Mouse (Mus musculus) heart, adult 2 months (tissue): ENCODE measurements at regions not wholly inside any gene's neighbourhood (a gene's known extent, or its start where the extent isn't known, plus 50 kb on each side); places are given as distances from the start of the nearest gene placed in this dataset.

ENCODE experiments used
- DNase-seq, 2 experiments: peaks; one replicate each; pipeline ENCODE4 v3.0.0; 2021
- H3K27ac ChIP-seq: fragments of 200-600 bp; 2 replicates; pipeline ENCODE4 v1.8.1; 2022
- H3K27me3 ChIP-seq: fragments of 200-500 bp; 2 replicates; pipeline ENCODE4 v1.6.1; 2012; ENCODE audit warnings: mild to moderate bottlenecking, low read length, inconsistent platforms, mixed read lengths; ENCODE audit not compliant: control insufficient read depth, insufficient read depth
- H3K36me3 ChIP-seq: fragments of 200-500 bp; 2 replicates; pipeline ENCODE4 v1.6.1; 2012; ENCODE audit warnings: low read length, inconsistent platforms; ENCODE audit not compliant: control insufficient read depth, insufficient read depth
- H3K4me1 ChIP-seq: fragments of 200-500 bp; 2 replicates; pipeline ENCODE4 v1.6.1; 2011; ENCODE audit warnings: low read length; ENCODE audit not compliant: control insufficient read depth, insufficient read depth
- H3K4me3 ChIP-seq: fragments of 200-600 bp; 2 replicates; pipeline ENCODE4 v1.8.1; 2022
- H3K79me2 ChIP-seq: fragments of 200-500 bp; replicated peaks from 2 replicates; pipeline ENCODE4 v1.6.1; 2012; ENCODE audit warnings: mild to moderate bottlenecking, inconsistent platforms, low read length, moderate library complexity, mixed read lengths; ENCODE audit not compliant: control insufficient read depth, insufficient read depth
- H3K9ac ChIP-seq: fragments of 200-500 bp; 2 replicates; pipeline ENCODE4 v1.6.1; 2012; ENCODE audit warnings: low read depth, mild to moderate bottlenecking, control low read depth, inconsistent platforms, low read length, mixed read lengths
- CTCF ChIP-seq: fragments of 200-600 bp; IDR thresholded peaks from 2 replicates; pipeline ENCODE4 v1.8.1; 2022; ENCODE audit warnings: antibody characterized with exemption, mild to moderate bottlenecking, moderate library complexity
- EP300 ChIP-seq: fragments of 200-500 bp; IDR thresholded peaks from 2 replicates; pipeline ENCODE4 v1.6.1; 2011; ENCODE audit warnings: low read depth, low read length, control low read depth; ENCODE audit not compliant: insufficient read depth
- POLR2A ChIP-seq: fragments of 200-500 bp; IDR thresholded peaks from 2 replicates; pipeline ENCODE4 v1.6.1; 2011; ENCODE audit warnings: mild to moderate bottlenecking, low read depth, low read length, control low read depth; ENCODE audit not compliant: insufficient read depth
- WGBS: fragments of 180-500 bp; shearing (Covaris S2); methylation state at CpG from one replicate; pipeline ENCODE4 v1.1.7; 2018; 5-methylcytosine and 5-hydroxymethylcytosine counted together
- intact Hi-C: fragments of 180-260 bp; cut with DNase I; formaldehyde crosslinking; loops from one replicate; pipeline ENCODE4 v1.15.1; 2025

DNA sequence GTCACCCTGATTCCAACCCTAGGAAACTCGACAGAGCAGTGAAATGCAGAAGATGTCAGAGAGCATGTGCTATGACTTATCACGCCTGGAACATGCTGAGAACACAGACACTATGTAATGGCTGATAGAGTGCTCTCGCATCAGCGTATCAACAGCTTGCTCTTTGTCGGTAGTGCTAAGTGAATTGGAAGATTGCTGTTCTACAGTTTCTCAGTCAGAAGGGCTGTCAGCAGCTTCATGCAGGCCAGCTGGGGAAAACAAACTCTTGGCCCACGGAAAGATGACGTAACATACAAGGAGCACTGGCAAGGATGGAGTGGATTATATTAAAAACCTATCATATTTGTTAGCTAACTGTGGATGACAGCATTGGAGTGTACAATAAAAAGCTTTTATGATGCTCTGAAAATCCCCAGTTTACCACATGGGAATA, 624.6 kb upstream of the Fam241a start:
- intact Hi-C loops, result no loop called here

GRCm38 (mm10) chr3:128519913-128520316, 623.8 kb upstream of the Fam241a start:
- no peak overlapping the region for H3K9ac ChIP-seq
- no peaks in the 10 kb centered on the region; the same call in 1 of the 2 replicates for H3K4me1 ChIP-seq
- no peaks in the 10 kb centered on the region for H3K36me3 ChIP-seq
- intact Hi-C loops, result no loop called here
- no peaks in the 10 kb centered on the region for H3K27me3 ChIP-seq
- TF ChIP-seq EP300, result no peak
- TF ChIP-seq POLR2A, result no peak
- no peak overlapping the region for H3K4me3 ChIP-seq
- peak; percentile 3 to 22 for DNase-seq
- H3K79me2 ChIP-seq, result no peaks in the 10 kb centered on the region
- 35% methylated on average over 6 of the region's 6 CpGs for WGBS
- H3K27ac ChIP-seq, result no peak overlapping the region

More for the DNA sequence above, 624.6 kb upstream of the Fam241a start:
- H3K79me2 ChIP-seq, result no peaks in the 10 kb centered on the region
- H3K9ac ChIP-seq, result no peak overlapping the region
- no peak overlapping the region for H3K27ac ChIP-seq
- TF ChIP-seq POLR2A (no peak), EP300 (0 out of 2 replicates have a peak, but pooled peaks have one; percentile 25)
- H3K27me3 ChIP-seq, result no peaks in the 10 kb centered on the region
- no peaks in the 10 kb centered on the region; the same call in 1 of the 2 replicates for H3K4me1 ChIP-seq
- no peaks in the 10 kb centered on the region for H3K36me3 ChIP-seq
- 32% methylated on average over 7 of the region's 7 CpGs for WGBS
- no peak overlapping the region for H3K4me3 ChIP-seq
- DNase-seq, result peak; percentile 48 to 64

- H3K27ac ChIP-seq, result no peak overlapping the region
Measured at GRCm38 (mm10) chr3:128518806-128519205, 622.7 kb upstream of the Fam241a start.

GRCm38 (mm10) chr3:128471111-128471510, 575.0 kb upstream of the Fam241a start:
- H3K27me3 ChIP-seq, result no peaks in the 10 kb centered on the region
- no peak overlapping the region for H3K4me3 ChIP-seq
- no peak overlapping the region for H3K27ac ChIP-seq
- no peaks in the 10 kb centered on the region for H3K4me1 ChIP-seq
- intact Hi-C loops, result no loop called here
- no peaks in the 10 kb centered on the region for H3K36me3 ChIP-seq
- no peak overlapping the region for H3K9ac ChIP-seq
- H3K79me2 ChIP-seq, result no peaks in the 10 kb centered on the region
- DNase-seq, result no peak
- TF ChIP-seq EP300 (no peak), CTCF (peak; percentile 55)
- 32% methylated on average over 3 of the region's 3 CpGs for WGBS

More at GRCm38 (mm10) chr3:128518806-128519205, 622.7 kb upstream of the Fam241a start:
- TF ChIP-seq CTCF (no peak), POLR2A (no peak), EP300 (no peak)
- DNase-seq, result peak in 1 of 2 experiments; percentile 7
- H3K36me3 ChIP-seq, result no peaks in the 10 kb centered on the region
- H3K9ac ChIP-seq, result no peak overlapping the region
- no peaks in the 10 kb centered on the region; the same call in 1 of the 2 replicates for H3K4me1 ChIP-seq
- H3K4me3 ChIP-seq, result no peak overlapping the region
- H3K79me2 ChIP-seq, result no peaks in the 10 kb centered on the region
- H3K27me3 ChIP-seq, result no peaks in the 10 kb centered on the region
- 35% methylated on average over 4 of the region's 4 CpGs for whole genome bisulfite sequencing
- intact Hi-C loops, result no loop called here

- TF ChIP-seq CTCF (no peak), POLR2A (no peak), EP300 (no peak)
- no peak for DNase-seq
- intact Hi-C loops, result no loop called here
Measured at GRCm38 (mm10) chr3:128429706-128430105, 533.6 kb upstream of the Fam241a start.

DNA sequence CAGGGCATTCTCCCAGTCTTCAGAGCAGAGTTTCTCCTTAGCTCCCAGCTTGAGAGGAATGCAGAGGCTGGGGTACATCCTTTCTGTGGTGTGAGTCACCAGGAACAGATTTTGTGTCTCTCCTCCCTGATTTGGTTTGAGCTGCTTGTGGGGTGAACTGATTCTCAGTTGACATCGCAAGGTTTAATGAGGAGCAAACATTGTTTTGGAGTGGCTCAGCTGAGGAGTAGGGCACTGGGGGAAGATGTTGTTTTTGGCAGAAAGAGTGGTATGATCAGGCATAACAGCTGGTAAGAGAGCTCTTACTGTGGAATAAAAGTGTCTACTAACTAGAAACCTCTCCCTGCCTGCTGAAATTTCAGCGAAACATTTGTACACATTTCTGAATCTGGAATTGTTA, 519.4 kb upstream of the Fam241a start:
- no peak overlapping the region for H3K27ac ChIP-seq
- H3K4me3 ChIP-seq, result no peak overlapping the region
- TF ChIP-seq POLR2A (no peak), CTCF (no peak), EP300 (no peak)
- H3K79me2 ChIP-seq, result no peaks in the 10 kb centered on the region
- H3K27me3 ChIP-seq, result no peaks in the 10 kb centered on the region
- H3K9ac ChIP-seq, result no peak overlapping the region
- intact Hi-C loops, result no loop called here
- 69% methylated on average over 2 of the region's 2 CpGs for WGBS
- no peaks in the 10 kb centered on the region for H3K4me1 ChIP-seq
- no peaks in the 10 kb centered on the region for H3K36me3 ChIP-seq
- DNase-seq, result no peak

More at GRCm38 (mm10) chr3:128429706-128430105, 533.6 kb upstream of the Fam241a start:
- Histone ChIP-seq H3K9ac (no peak overlapping the region), H3K4me3 (no peak overlapping the region), H3K79me2 (no peaks in the 10 kb centered on the region), H3K27me3 (no peaks in the 10 kb centered on the region), H3K4me1 (no peaks in the 10 kb centered on the region), H3K36me3 (no peaks in the 10 kb centered on the region), H3K27ac (no peak overlapping the region)
